Mouse (Mus musculus) G1E (cell line): ENCODE measurements around the gene Map4k2.

ENCODE experiments used
- CTCF ChIP-seq: IDR thresholded peaks from 2 replicates; pipeline ENCODE4 v1.5.1; 2012; ENCODE audit warnings: low read depth, low read length, inconsistent platforms, mixed read lengths
- GATA1 ChIP-seq: IDR thresholded peaks from 2 replicates; pipeline ENCODE4 v1.6.1; 2012; ENCODE audit warnings: borderline replicate concordance, low read length, inconsistent platforms, mixed read lengths
- POLR2AphosphoS5 ChIP-seq: IDR thresholded peaks from 2 replicates; pipeline ENCODE4 v1.6.1; 2012; ENCODE audit warnings: low read depth, low read length, inconsistent platforms; ENCODE audit not compliant: insufficient replicate concordance

DNA sequence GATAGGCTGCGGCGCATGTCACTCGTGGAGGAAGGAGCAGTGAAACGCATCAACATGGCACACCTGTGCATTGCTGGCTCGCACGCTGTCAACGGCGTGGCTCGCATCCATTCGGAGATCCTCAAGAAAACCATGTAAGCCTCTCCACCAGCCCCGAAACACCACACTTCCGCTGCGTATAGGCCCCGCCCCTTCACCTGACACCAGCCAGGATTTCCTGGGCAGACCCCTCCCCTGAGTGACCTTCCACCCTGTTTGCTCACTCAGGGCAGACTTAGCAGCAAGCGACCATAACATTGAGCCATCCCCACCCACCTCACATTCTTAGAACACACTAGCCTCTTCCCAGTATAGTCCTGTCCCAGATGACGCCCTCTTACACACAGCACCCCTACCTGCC lies 48.9 kb downstream of the Map4k2 start:
- TF ChIP-seq CTCF (no peak), GATA1 (no peak), POLR2AphosphoS5 (no peak)
